Comparison of ENCODE assay signal across 23 mouse cellular contexts in the genomic region with DNA sequence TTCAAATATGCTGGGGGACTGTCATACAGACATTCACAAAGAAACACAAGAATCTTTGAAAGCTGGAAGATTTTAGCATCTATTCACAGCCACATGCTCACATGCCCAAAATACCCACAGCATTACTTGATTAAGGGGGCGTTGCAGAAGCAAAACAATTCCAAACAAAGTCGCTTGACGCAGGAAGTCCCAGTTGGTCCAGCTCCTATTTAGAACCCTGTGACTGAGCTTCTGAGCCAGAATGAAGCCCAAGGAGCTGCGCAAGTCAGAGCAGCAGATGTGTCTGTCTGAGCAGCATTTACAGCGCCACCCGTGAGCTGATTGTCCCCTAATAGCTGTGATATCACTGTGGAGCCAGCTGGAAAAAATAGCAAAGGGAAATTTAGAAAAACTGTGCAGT.
DNase-seq lines count a peak whose midpoint lies in the region; ATAC-seq lines count a peak whose summit lies in the region.
"Had no signal": no experiment of that assay in that cellular context is flagged by ENCODE, and none has a peak within 500 bp of the region (broad histone marks: within the 10 kb centered on the region; RNA-seq: fewer than 3 reads in every experiment).

No protein-coding gene starts in this region.

- H3K4me3 ChIP-seq in heart, embryonic 12.5 days, result no peak overlapping the region
- H3K4me3 ChIP-seq: limb, embryonic 12.5 days; liver, embryonic 15.5 days; neural tube, embryonic 12.5 days had no signal

- WGBS in heart, embryonic 12.5 days, result 78% methylated on average over 6 of the region's 6 CpGs

- H3K36me3 ChIP-seq in heart, embryonic 12.5 days, result no peaks in the 10 kb centered on the region
- H3K36me3 ChIP-seq: G1E; limb, embryonic 12.5 days; liver, embryonic 15.5 days; neural tube, embryonic 12.5 days had no signal

- H3K4me1 ChIP-seq in heart, embryonic 12.5 days (replicated peaks), result peaks cover 11% of the 10 kb centered on the region; the same call in 1 of the 2 replicates
- H3K4me1 ChIP-seq: liver, embryonic 15.5 days; neural tube, embryonic 12.5 days had no signal

- H3K9me3 ChIP-seq in heart, embryonic 12.5 days (replicated peaks), result no peaks in the 10 kb centered on the region
- H3K9me3 ChIP-seq: G1E; limb, embryonic 12.5 days; liver, embryonic 15.5 days; neural tube, embryonic 12.5 days had no signal

- H3K27ac ChIP-seq in heart, embryonic 12.5 days (ENCODE audit: poor library complexity, severe bottlenecking), result no peak overlapping the region
- H3K27ac ChIP-seq: kidney, postnatal 0 days; limb, embryonic 12.5 days; liver, embryonic 15.5 days; macrophage; neural tube, embryonic 12.5 days had no signal

- H3K9ac ChIP-seq in heart, embryonic 12.5 days, result no peak overlapping the region
- H3K9ac ChIP-seq: limb, embryonic 12.5 days; liver, embryonic 15.5 days; neural tube, embryonic 12.5 days had no signal

- peak; percentile 55 to 67 for DNase-seq in layer of hippocampus, adult 18-20 months (ENCODE audit: low spot score in 2 of 2)
- no peak for DNase-seq in layer of hippocampus, postnatal 10 days (ENCODE audit: low spot score in 2 of 2)
- DNase-seq in frontal cortex, adult 2 months (ENCODE audit: extremely low spot score in 1 of 2, low spot score in 1 of 2), result peak; percentile 67 to 76
- peak; percentile 77 for DNase-seq in layer of hippocampus, adult 9-11 months
- peak; percentile 66 to 86 for DNase-seq in right cerebral cortex, postnatal 10 days (ENCODE audit: low spot score in 2 of 2)
- DNase-seq in gastrocnemius, adult 8-10 months (ENCODE audit: low spot score in 2 of 2), result no peak
- DNase-seq in ovary, postnatal 14 days (ENCODE audit: low spot score), result no peak
- DNase-seq: adrenal gland, postnatal 36 days; cerebellum, adult 11 months; gastrocnemius, postnatal 14 days; heart, postnatal 4 days; retina, postnatal 1 day; thymus, adult 18-20 months had no signal

- ATAC-seq in heart, embryonic 12.5 days (ENCODE audit: insufficient number of reproducible peaks, low FRiP score), result no peak
- ATAC-seq: inflammation-experienced regulatory T-cells, adult 6 months; midbrain, embryonic 16.5 days had no signal

- H3K4me2 ChIP-seq in heart, embryonic 12.5 days, result no peak overlapping the region
- H3K4me2 ChIP-seq: heart, embryonic 11.5 days; limb, embryonic 12.5 days; liver, embryonic 15.5 days; neural tube, embryonic 12.5 days had no signal

- no peaks in the 10 kb centered on the region for H3K27me3 ChIP-seq in heart, embryonic 12.5 days (replicated peaks)
- H3K27me3 ChIP-seq: limb, embryonic 12.5 days; liver, embryonic 15.5 days; neural tube, embryonic 12.5 days had no signal

Comparison
In these comparisons a context has a peak if more than half of its experiments do, and no peak if none do; other contexts are left out.
1. DNase-seq: peak in layer of hippocampus, adult 18-20 months (2 of 2), frontal cortex, adult 2 months (2 of 2), layer of hippocampus, adult 9-11 months (single experiment) and right cerebral cortex, postnatal 10 days (2 of 2); none in layer of hippocampus, postnatal 10 days (0 of 2), gastrocnemius, adult 8-10 months (0 of 2) and ovary, postnatal 14 days (single experiment).